Mouse (Mus musculus) bone marrow macrophage, adult 2 months (primary cell): Measurements from ENCODE around the gene 1190005I06Rik.

ENCODE experiments used
- CTCF ChIP-seq: IDR thresholded peaks from 2 replicates; pipeline ENCODE4 v1.5.1; 2012; ENCODE audit warnings: low read depth, mild to moderate bottlenecking, low read length, moderate library complexity
- POLR2A ChIP-seq: IDR thresholded peaks from 2 replicates; pipeline ENCODE4 v1.6.1; 2012; ENCODE audit warnings: mild to moderate bottlenecking, low read depth, low read length, borderline replicate concordance

DNA sequence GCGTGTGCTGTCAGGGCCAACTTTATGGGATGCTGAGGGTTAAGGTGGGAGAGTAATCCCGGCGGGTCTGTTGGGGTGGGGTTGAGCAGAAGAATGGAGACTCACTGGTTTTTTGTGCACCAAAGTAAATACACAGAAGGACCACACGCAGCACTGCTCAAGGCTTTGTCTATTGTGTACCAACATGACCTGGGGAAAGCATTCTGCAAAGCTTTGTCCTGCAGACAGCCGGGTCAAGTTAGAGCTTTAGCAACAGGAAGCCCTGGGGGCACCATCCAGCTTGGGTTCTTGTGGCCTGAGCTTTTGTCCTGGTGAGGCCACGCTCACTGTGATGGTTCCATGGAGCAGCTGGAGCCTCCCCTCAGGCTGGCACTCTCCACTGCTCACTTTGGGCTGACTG, 24.3 kb upstream of the 1190005I06Rik start:
- TF ChIP-seq POLR2A (no peak), CTCF (no peak)
